Mouse (Mus musculus) CD4-positive helper T cell, adult 2 months (primary cell): ENCODE data around the gene Rhox2g.
"Not testable (repeated sequence)": the region's sequence is repeated elsewhere in the genome, so short reads cannot be mapped to it uniquely, and the experiment has no call there.

Source experiments
- DNase-seq: peaks from one replicate; pipeline ENCODE4 v3.0.0-alpha.2; 2012; ENCODE audit warnings: low read depth, missing footprints, low spot score

Gene Rhox2g

DNA sequence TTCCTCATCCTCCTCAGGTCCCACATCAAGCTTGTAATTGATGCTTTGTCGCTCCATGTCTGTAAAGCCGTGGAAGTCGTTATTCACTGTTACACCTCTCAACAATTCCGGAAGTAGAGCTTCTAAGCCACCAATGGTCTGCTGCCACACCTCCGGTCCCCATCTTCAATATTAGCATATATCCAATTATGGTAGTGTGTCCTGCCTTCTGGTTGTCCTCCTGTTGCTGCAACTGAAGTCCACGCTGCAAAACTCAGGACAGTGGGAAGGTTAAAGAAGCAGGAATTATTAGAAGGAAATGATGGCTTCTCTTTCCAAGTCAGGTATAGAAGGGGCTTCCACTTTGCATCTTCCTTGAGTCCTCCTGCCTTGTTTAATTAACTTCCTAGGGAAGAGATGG, at the start of gene Rhox2g:
Gene Rhox2g (minus strand): TSS at position 101 of the 400 bp plus-strand sequence.
- not testable (repeated sequence) for DNase-seq

- no peak for DNase-seq
Observed at GRCm38 (mm10) chrX:37692261-37692660, 49.0 kb upstream of the Rhox2g start.

DNA sequence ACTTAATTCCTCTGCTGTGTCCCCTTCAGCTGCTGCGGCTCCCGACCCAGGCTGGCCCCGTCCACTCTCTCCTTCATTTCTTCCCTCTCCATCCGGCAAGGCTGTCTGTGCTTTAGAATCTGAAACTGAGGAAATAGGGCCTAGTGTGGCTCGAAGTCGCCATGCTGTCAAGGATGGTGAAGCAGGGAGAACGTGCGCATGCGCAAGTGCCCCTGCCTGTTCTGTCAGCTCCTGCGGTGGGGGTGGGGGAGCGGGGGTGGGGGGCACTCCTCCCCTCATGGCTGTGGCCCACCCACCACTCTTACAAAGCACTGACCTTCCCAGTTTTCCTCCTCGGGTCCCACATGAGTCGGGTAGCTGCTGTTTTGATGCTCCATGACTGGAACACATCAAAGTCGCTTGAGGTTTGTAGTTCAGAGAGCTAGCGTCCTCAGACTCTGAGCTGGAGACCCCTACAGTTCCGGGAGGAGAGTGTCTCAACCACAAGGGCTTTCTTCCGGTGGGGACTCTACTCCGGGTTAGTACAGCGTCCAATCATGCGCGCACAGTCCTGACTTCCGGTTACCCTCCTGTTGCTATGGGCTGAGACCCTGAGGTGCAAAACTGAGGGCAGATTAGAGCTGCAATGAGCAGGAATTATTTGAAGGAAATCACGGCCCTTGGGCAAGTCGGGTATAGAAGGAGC, 39.9 kb upstream of the Rhox2g start:
- no peak for DNase-seq

GRCm38 (mm10) chrX:37673177-37673576, 29.9 kb upstream of the Rhox2g start, which contains the start of gene Rhox2h:
Rhox2h (minus strand) TSS chrX:37673277.
- not testable (repeated sequence) for DNase-seq

DNA sequence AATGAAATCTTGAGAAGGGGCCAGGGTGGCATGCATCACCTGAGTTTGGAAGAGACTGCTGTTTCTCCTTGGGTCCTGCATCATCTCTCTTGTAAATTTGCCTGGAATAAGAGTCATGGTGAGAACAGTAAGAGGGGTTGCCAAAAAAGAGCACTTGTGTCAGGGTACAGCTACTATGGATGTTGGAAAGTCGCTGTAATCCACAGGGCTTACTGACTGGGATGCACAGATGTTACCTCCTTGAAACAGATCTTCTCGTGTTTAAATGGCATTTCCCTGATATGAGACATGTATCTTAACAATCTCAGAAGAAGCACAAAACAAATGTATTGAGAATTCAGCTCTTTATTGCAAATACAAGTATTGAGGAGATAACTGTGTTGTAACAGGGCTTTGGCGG, 25.4 kb upstream of the Rhox2g start, which contains the start of gene Rhox3h:
Gene Rhox3h (minus strand): TSS at position 101 of the 400 bp plus-strand sequence.
- not testable (repeated sequence) for DNase-seq

DNA sequence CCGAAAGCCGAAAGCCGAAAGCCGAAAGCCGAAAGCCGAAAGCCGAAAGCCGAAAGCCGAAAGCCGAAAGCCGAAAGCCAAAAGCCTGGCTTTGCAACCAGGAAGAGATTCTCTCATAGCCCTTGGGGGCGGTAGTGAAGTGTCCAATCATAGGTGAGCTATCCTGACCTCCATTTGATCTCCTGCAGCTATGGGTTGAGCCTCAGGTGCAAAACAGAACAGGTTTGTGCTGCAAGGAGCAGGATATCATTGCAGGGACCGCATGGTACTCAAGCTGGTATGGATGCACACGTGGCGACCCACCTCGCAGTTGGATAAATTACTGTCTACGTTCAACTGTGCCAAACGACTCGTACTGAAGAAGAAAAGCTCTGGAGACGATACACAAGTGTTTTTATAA, 8.0 kb upstream of the Rhox2g start, which contains the start of gene Rhox4g:
Gene Rhox4g (minus strand): TSS at position 101 of the 400 bp plus-strand sequence.
- DNase-seq: not testable (repeated sequence)

- not testable (repeated sequence) for DNase-seq
Observed at GRCm38 (mm10) chrX:37628512-37628911, 14.8 kb downstream of the Rhox2g start, which contains the start of gene Rhox3g. Rhox3g (minus strand) TSS chrX:37628612.

GRCm38 (mm10) chrX:37607604-37608003, 35.7 kb downstream of the Rhox2g start, which contains the start of gene Rhox4f:
Rhox4f (minus strand) TSS chrX:37607704.
- DNase-seq: not testable (repeated sequence)
